Mouse (Mus musculus): ENCODE measurements at regions not wholly inside any gene's neighbourhood (a gene's known extent, or its start where the extent isn't known, plus 50 kb on each side); places are given as distances from the start of the nearest gene placed in this dataset.
A peak's percentile ranks its signal among the peaks of the same experiment; 100 is the strongest.
"Not testable (repeated sequence)": the region's sequence is repeated elsewhere in the genome, so short reads cannot be mapped to it uniquely, and the experiment has no call there.

GRCm38 (mm10) chr9:4234796-4235195 lies 74.5 kb downstream of the Aasdhppt start:
- ATAC-seq (no peak), DNase-seq (ENCODE audit: low read depth, low spot score) (no peak)
- peaks cover 20% of the 10 kb centered on the region for H3K27me3 ChIP-seq
- POLR2A ChIA-PET = no interaction called here
- CTCF ChIA-PET = no interaction called here
- in situ Hi-C loops (cut with MboI; ENCODE audit: low pct_unique_long_range_greater_than_20kb) = no loop called here
- no peak for TF ChIP-seq CTCF (IDR thresholded peaks at IDR 0.05)

GRCm38 (mm10) chr9:4214571-4214970 lies 94.7 kb downstream of the Aasdhppt start:
- POLR2A ChIA-PET; DNase-seq (ENCODE audit: low read depth, low spot score); H3K27me3 ChIP-seq; CTCF ChIA-PET; ATAC-seq; in situ Hi-C loops (cut with MboI; ENCODE audit: low pct_unique_long_range_greater_than_20kb): not testable (repeated sequence)

GRCm38 (mm10) chr9:4209987-4210476 lies 99.2 kb downstream of the Aasdhppt start:
- in situ Hi-C loops (cut with MboI; ENCODE audit: low pct_unique_long_range_greater_than_20kb) = no loop called here
- ChIA-PET CTCF (no interaction called here), POLR2A (no interaction called here)
- ATAC-seq = no peak
- peak; percentile 48 for TF ChIP-seq CTCF (IDR thresholded peaks at IDR 0.05)
- peaks cover 6% of the 10 kb centered on the region for H3K27me3 ChIP-seq
- no peak for DNase-seq (ENCODE audit: low read depth, low spot score)

GRCm38 (mm10) chr9:4192737-4193136 lies 116.5 kb downstream of the Aasdhppt start:
- DNase-seq (ENCODE audit: low read depth, low spot score); POLR2A ChIA-PET; in situ Hi-C loops (cut with MboI; ENCODE audit: low pct_unique_long_range_greater_than_20kb); ATAC-seq; H3K27me3 ChIP-seq: not testable (repeated sequence)
- CTCF ChIA-PET = interaction anchor here (1.1 kb wide), 1 partner anchor 14 kb away, joined by 3 read pairs; no protein-coding TSS in a partner anchor

- CTCF ChIA-PET; POLR2A ChIA-PET; ATAC-seq; in situ Hi-C loops (cut with MboI; ENCODE audit: low pct_unique_long_range_greater_than_20kb); H3K27me3 ChIP-seq; DNase-seq (ENCODE audit: low read depth, low spot score): not testable (repeated sequence)
These were observed 153.3 kb downstream of the Aasdhppt start for GRCm38 (mm10) chr9:4156011-4156410.

GRCm38 (mm10) chr9:4138829-4139228 lies 170.4 kb downstream of the Aasdhppt start:
- in situ Hi-C loops (cut with MboI; ENCODE audit: low pct_unique_long_range_greater_than_20kb) = not testable (repeated sequence)

GRCm38 (mm10) chr9:4092518-4092917 lies 216.8 kb downstream of the Aasdhppt start:
- no peak for ATAC-seq
- POLR2A ChIA-PET = no interaction called here
- in situ Hi-C loops (cut with MboI; ENCODE audit: low pct_unique_long_range_greater_than_20kb) = no loop called here
- TF ChIP-seq CTCF (IDR thresholded peaks at IDR 0.05) = no peak
- no peak for DNase-seq (ENCODE audit: low read depth, low spot score)
- CTCF ChIA-PET = no interaction called here
- no peaks in the 10 kb centered on the region for H3K27me3 ChIP-seq

More at GRCm38 (mm10) chr9:4138829-4139228, 170.4 kb downstream of the Aasdhppt start:
- H3K27me3 ChIP-seq; ATAC-seq; POLR2A ChIA-PET; DNase-seq (ENCODE audit: low read depth, low spot score); CTCF ChIA-PET: not testable (repeated sequence)

- CTCF ChIA-PET; ATAC-seq; DNase-seq (ENCODE audit: low read depth, low spot score); POLR2A ChIA-PET; H3K27me3 ChIP-seq; in situ Hi-C loops (cut with MboI; ENCODE audit: low pct_unique_long_range_greater_than_20kb): not testable (repeated sequence)
These were observed 226.6 kb downstream of the Aasdhppt start for GRCm38 (mm10) chr9:4082668-4083067.

GRCm38 (mm10) chr9:4061037-4061436 lies 248.2 kb downstream of the Aasdhppt start:
- ChIA-PET CTCF (no interaction called here), POLR2A (no interaction called here)
- in situ Hi-C loops (cut with MboI; ENCODE audit: low pct_unique_long_range_greater_than_20kb) = no loop called here
- H3K27me3 ChIP-seq = no peaks in the 10 kb centered on the region
- DNase-seq (ENCODE audit: low read depth, low spot score) = no peak
- no peak for TF ChIP-seq CTCF (IDR thresholded peaks at IDR 0.05)
- ATAC-seq = no peak

- no peak for ATAC-seq
- CTCF ChIA-PET = no interaction called here
- TF ChIP-seq CTCF (IDR thresholded peaks at IDR 0.05) = no peak
- H3K27me3 ChIP-seq = no peaks in the 10 kb centered on the region
- in situ Hi-C loops (cut with MboI; ENCODE audit: low pct_unique_long_range_greater_than_20kb) = no loop called here
- POLR2A ChIA-PET = no interaction called here
- no peak for DNase-seq (ENCODE audit: low read depth, low spot score)
These were observed 260.5 kb downstream of the Aasdhppt start for GRCm38 (mm10) chr9:4048749-4049148.

- in situ Hi-C loops (cut with MboI; ENCODE audit: low pct_unique_long_range_greater_than_20kb); H3K27me3 ChIP-seq; POLR2A ChIA-PET; DNase-seq (ENCODE audit: low read depth, low spot score); CTCF ChIA-PET; ATAC-seq: not testable (repeated sequence)
These were observed 261.6 kb downstream of the Aasdhppt start for GRCm38 (mm10) chr9:4047654-4048053.

GRCm38 (mm10) chr9:4040871-4041665 lies 268.2 kb downstream of the Aasdhppt start:
- no peaks in the 10 kb centered on the region for H3K27me3 ChIP-seq
- in situ Hi-C loops (cut with MboI; ENCODE audit: low pct_unique_long_range_greater_than_20kb) = no loop called here
- CTCF ChIA-PET = no interaction called here
- POLR2A ChIA-PET = no interaction called here
- no peak for TF ChIP-seq CTCF (IDR thresholded peaks at IDR 0.05)
- no peak for ATAC-seq
- no peak for DNase-seq (ENCODE audit: low read depth, low spot score)

GRCm38 (mm10) chr9:4027181-4027580 lies 282.1 kb downstream of the Aasdhppt start:
- DNase-seq (ENCODE audit: low read depth, low spot score); ATAC-seq; CTCF ChIA-PET; H3K27me3 ChIP-seq; POLR2A ChIA-PET; in situ Hi-C loops (cut with MboI; ENCODE audit: low pct_unique_long_range_greater_than_20kb): not testable (repeated sequence)

Data from Patski (cell line).